Mouse (Mus musculus) CH12.LX (cell line): ENCODE measurements at regions not wholly inside any gene's neighbourhood (a gene's known extent, or its start where the extent isn't known, plus 50 kb on each side); places are given as distances from the start of the nearest gene placed in this dataset.

Experiments
- DNase-seq: peaks from one replicate; pipeline ENCODE4 v3.0.0-alpha.2; 2013; ENCODE audit errors: extremely low read depth
- H3K27ac ChIP-seq: 2 replicates; pipeline ENCODE4 v1.5.1; 2012; ENCODE audit warnings: low read depth, mild to moderate bottlenecking, control low read depth, moderate library complexity; ENCODE audit not compliant: insufficient read depth
- H3K27me3 ChIP-seq: replicated peaks from 2 replicates; pipeline ENCODE3; 2012; ENCODE audit warnings: inconsistent platforms
- H3K36me3 ChIP-seq, 2 experiments: replicated peaks in 1 of 2; 2 replicates each; pipeline versions ENCODE3 to v1.6.1; 2012; ENCODE audit warnings: inconsistent platforms in 1 of 2, low read length in 1 of 2, mild to moderate bottlenecking in 1 of 2, mixed read lengths in 1 of 2, moderate library complexity in 1 of 2; ENCODE audit not compliant: control insufficient read depth in 1 of 2, insufficient read depth in 1 of 2
- H3K4me1 ChIP-seq, 2 experiments: 2 replicates each; pipeline ENCODE4 v1.6.1; 2012; ENCODE audit warnings: inconsistent platforms in 1 of 2, moderate library complexity in 1 of 2; ENCODE audit not compliant: insufficient read depth in 2 of 2, control insufficient read depth in 1 of 2
- H3K4me2 ChIP-seq: 2 replicates; pipeline ENCODE4 v1.6.1; 2012; ENCODE audit warnings: low read depth, mild to moderate bottlenecking, control low read depth; ENCODE audit not compliant: poor library complexity, insufficient read depth, severe bottlenecking
- H3K4me3 ChIP-seq, 3 experiments: fragments of 150-350 bp in 1 of 3; sonication (generic) in 1 of 3; replicated peaks in 1 of 3; 2 replicates each; pipeline versions ENCODE3 to v1.5.1; 2011 to 2012; ENCODE audit warnings: low read depth in 2 of 3, low read length in 2 of 3, mild to moderate bottlenecking in 2 of 3, moderate library complexity in 2 of 3, control low read depth in 1 of 3, improper control_type of control experiment in 1 of 3, inconsistent platforms in 1 of 3, mixed read lengths in 1 of 3; ENCODE audit not compliant: poor library complexity in 1 of 3
- H3K79me2 ChIP-seq: replicated peaks from 2 replicates; pipeline ENCODE4 v1.6.1; 2012; ENCODE audit warnings: mild to moderate bottlenecking, moderate library complexity; ENCODE audit not compliant: control insufficient read depth, poor library complexity, insufficient read depth, severe bottlenecking; ENCODE audit errors: extremely low read depth
- H3K9ac ChIP-seq: 2 replicates; pipeline ENCODE4 v1.6.1; 2012; ENCODE audit warnings: low read depth, mild to moderate bottlenecking, control low read depth, moderate library complexity; ENCODE audit not compliant: insufficient read depth
- H3K9me3 ChIP-seq: replicated peaks from 2 replicates; pipeline ENCODE3; 2012; ENCODE audit warnings: low read length, inconsistent platforms, mixed read lengths
- CHD1 ChIP-seq: IDR thresholded peaks from 2 replicates; pipeline ENCODE4 v1.6.1; 2012; ENCODE audit warnings: low read depth, low read length, improper control_type of control experiment, inconsistent platforms
- CHD2 ChIP-seq: IDR thresholded peaks from 2 replicates; pipeline ENCODE4 v1.6.1; 2011; ENCODE audit warnings: low read length, improper control_type of control experiment
- CTCF ChIP-seq, 2 experiments: IDR thresholded peaks in 1 of 2; conservative IDR thresholded peaks in 1 of 2; 2 replicates each; pipeline ENCODE4 v1.5.1; 2011 to 2012; ENCODE audit warnings: low read depth in 2 of 2, low read length in 2 of 2, improper control_type of control experiment in 1 of 2, inconsistent platforms in 1 of 2, mild to moderate bottlenecking in 1 of 2, moderate library complexity in 1 of 2
- E2F4 ChIP-seq: IDR thresholded peaks from 2 replicates; pipeline ENCODE4 v1.6.1; 2011; ENCODE audit warnings: low read depth, low read length, improper control_type of control experiment; ENCODE audit not compliant: insufficient replicate concordance
- ELF1 ChIP-seq: IDR thresholded peaks from 2 replicates; pipeline ENCODE4 v1.6.1; 2014; ENCODE audit warnings: low read depth, mild to moderate bottlenecking, inconsistent platforms, low read length, improper control_type of control experiment
- ETS1 ChIP-seq: conservative IDR thresholded peaks from 2 replicates; pipeline ENCODE4 v1.6.1; 2012; ENCODE audit warnings: low read depth, mild to moderate bottlenecking, inconsistent platforms, low read length, improper control_type of control experiment, moderate library complexity
- IRF4 ChIP-seq: IDR thresholded peaks from 2 replicates; pipeline ENCODE4 v1.6.1; 2014; ENCODE audit warnings: low read depth, mild to moderate bottlenecking, inconsistent platforms, low read length, improper control_type of control experiment
- JUN ChIP-seq: IDR thresholded peaks from 2 replicates; pipeline ENCODE4 v1.6.1; 2011; ENCODE audit warnings: low read depth, mild to moderate bottlenecking, low read length, improper control_type of control experiment, moderate library complexity; ENCODE audit not compliant: insufficient read depth
- JUND ChIP-seq: conservative IDR thresholded peaks from 2 replicates; pipeline ENCODE4 v1.6.1; 2011; ENCODE audit warnings: low read depth, low read length, improper control_type of control experiment
- KAT2A ChIP-seq: IDR thresholded peaks from 2 replicates; pipeline ENCODE4 v1.6.1; 2012; ENCODE audit warnings: low read length, improper control_type of control experiment, inconsistent platforms; ENCODE audit not compliant: insufficient replicate concordance
- MAX ChIP-seq: IDR thresholded peaks from 2 replicates; pipeline ENCODE4 v1.6.1; 2011; ENCODE audit warnings: low read length, improper control_type of control experiment
- MXI1 ChIP-seq: IDR thresholded peaks from 2 replicates; pipeline ENCODE4 v1.6.1; 2011; ENCODE audit warnings: mild to moderate bottlenecking, low read depth, low read length, improper control_type of control experiment
- MYC ChIP-seq: IDR thresholded peaks from 2 replicates; pipeline ENCODE4 v1.6.1; 2011; ENCODE audit warnings: low read depth, mild to moderate bottlenecking, improper control_type of control experiment, low read length
- NELFE ChIP-seq: IDR thresholded peaks from 2 replicates; pipeline ENCODE4 v1.6.1; 2011; ENCODE audit warnings: low read depth, low read length, improper control_type of control experiment
- NRF1 ChIP-seq: IDR thresholded peaks from 2 replicates; pipeline ENCODE4 v1.6.1; 2014; ENCODE audit warnings: low read depth, mild to moderate bottlenecking, inconsistent platforms, low read length, improper control_type of control experiment, moderate library complexity
- PAX5 ChIP-seq: IDR thresholded peaks from 2 replicates; pipeline ENCODE4 v1.6.1; 2012; ENCODE audit warnings: low read length, inconsistent platforms, mixed read lengths
- SIN3A ChIP-seq: IDR thresholded peaks from 2 replicates; pipeline ENCODE4 v1.6.1; 2012; ENCODE audit warnings: low read length, improper control_type of control experiment, inconsistent platforms
- SMC3 ChIP-seq: IDR thresholded peaks from 2 replicates; pipeline ENCODE4 v1.6.1; 2011; ENCODE audit warnings: low read depth, low read length, improper control_type of control experiment
- TCF12 ChIP-seq: IDR thresholded peaks from 2 replicates; pipeline ENCODE4 v1.6.1; 2014; ENCODE audit warnings: low read depth, mild to moderate bottlenecking, inconsistent platforms, low read length, improper control_type of control experiment
- USF1 ChIP-seq: IDR thresholded peaks from 2 replicates; pipeline ENCODE4 v1.6.1; 2014; ENCODE audit warnings: low read depth, mild to moderate bottlenecking, inconsistent platforms, low read length, improper control_type of control experiment
- ZKSCAN1 ChIP-seq: IDR thresholded peaks from 2 replicates; pipeline ENCODE4 v1.6.1; 2012; ENCODE audit warnings: low read depth, inconsistent platforms, low read length, improper control_type of control experiment, borderline replicate concordance
- ZMIZ1 ChIP-seq: IDR thresholded peaks from 2 replicates; pipeline ENCODE4 v1.6.1; 2012; ENCODE audit warnings: low read depth, mild to moderate bottlenecking, inconsistent platforms, low read length, improper control_type of control experiment
- ZNF384 ChIP-seq: IDR thresholded peaks from 2 replicates; pipeline ENCODE4 v1.6.1; 2012; ENCODE audit warnings: low read depth, low read length, improper control_type of control experiment, inconsistent platforms
- dilution Hi-C: fragments of 300-500 bp; cut with MboI; formaldehyde crosslinking; loops from 2 replicates; pipeline ENCODE4 v1.14.3; 2020; ENCODE audit warnings: low sequenced_read_pairs; ENCODE audit not compliant: extremely low pct_unique_long_range_greater_than_20kb, extremely low pct_ligation_motif_present
- in situ Hi-C: fragments of 300-500 bp; cut with MboI; formaldehyde crosslinking; loops from 3 replicates; pipeline ENCODE4 v1.14.3; 2019; ENCODE audit warnings: low sequenced_read_pairs, low pct_ligation_motif_present, low pct_unique_long_range_greater_than_20kb, mixed read lengths

DNA sequence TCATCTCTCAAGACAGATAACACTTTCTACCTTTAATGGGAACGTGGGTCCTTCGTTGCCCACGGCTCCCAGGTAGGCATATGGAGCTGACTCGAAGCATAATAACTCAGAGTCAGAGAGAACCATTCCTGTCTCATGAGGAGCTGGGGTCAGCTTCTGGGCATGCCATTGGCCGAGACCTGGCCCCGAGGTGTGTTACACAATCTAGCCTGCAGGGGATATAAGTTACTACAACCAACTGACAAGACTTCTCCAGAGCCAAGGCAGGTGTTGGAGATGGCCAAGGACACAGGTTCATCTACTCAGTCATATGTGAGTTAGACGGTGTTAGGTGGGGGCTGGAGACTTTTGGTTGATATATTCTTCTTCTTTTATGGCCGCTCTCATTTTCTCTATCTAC is 120.4 kb downstream of the Pja2 start:
- 0 out of 4 replicates have a peak, but pooled peaks of 1 of the 2 experiments have one; percentile 9 for TF ChIP-seq CTCF (conservative IDR thresholded peaks at IDR 0.05 in 1 of 2, IDR thresholded peaks at IDR 0.05 in 1 of 2; ENCODE audit: low read depth in 2 of 2, low read length in 2 of 2)
- no peak for TF ChIP-seq ZKSCAN1
- Histone ChIP-seq H3K4me3 (no peak overlapping the region), H3K79me2 (no peaks in the 10 kb centered on the region), H3K27me3 (no peaks in the 10 kb centered on the region), H3K4me1 (no peaks in the 10 kb centered on the region), H3K36me3 (no peaks in the 10 kb centered on the region), H3K27ac (no peak overlapping the region), H3K4me2 (no peak overlapping the region), H3K9ac (no peak overlapping the region), H3K9me3 (no peaks in the 10 kb centered on the region)
- dilution Hi-C loops (no loop called here), in situ Hi-C loops (no loop called here)
- DNase-seq, result no peak

DNA sequence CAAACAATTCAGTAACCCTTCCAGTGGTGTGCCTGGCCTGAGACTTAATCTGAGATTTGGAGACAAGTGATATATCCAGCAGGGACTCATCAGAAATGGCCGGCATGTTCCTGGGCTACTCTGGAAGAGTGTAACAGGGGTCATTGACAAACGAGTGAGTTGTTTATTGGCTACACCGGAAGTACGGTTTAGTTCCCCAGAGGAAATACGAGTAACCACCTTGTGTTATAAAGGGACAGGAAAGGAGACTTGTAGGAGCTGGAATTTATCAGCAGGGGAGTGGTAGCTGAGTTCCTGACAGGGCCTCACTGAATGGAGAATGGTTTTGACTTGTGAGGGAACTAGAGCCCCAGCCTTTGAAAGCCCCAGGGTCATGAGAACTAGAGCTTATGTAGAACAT is 121.3 kb downstream of the Pja2 start:
- DNase-seq, result no peak
- TF ChIP-seq ZNF384, result no peak
- TF ChIP-seq MXI1, result no peak
- no peak for TF ChIP-seq ELF1
- no peak for TF ChIP-seq SMC3
- no peak for TF ChIP-seq IRF4
- TF ChIP-seq KAT2A, result no peak
- TF ChIP-seq TCF12, result no peak
- no peak for TF ChIP-seq ZMIZ1
- no peak for TF ChIP-seq CHD1
- dilution Hi-C loops (no loop called here), in situ Hi-C loops (no loop called here)
- no peaks in the 10 kb centered on the region for H3K4me1 ChIP-seq
- H3K4me3 ChIP-seq, result no peak overlapping the region
- no peak overlapping the region for H3K4me2 ChIP-seq
- no peaks in the 10 kb centered on the region for H3K36me3 ChIP-seq
- no peaks in the 10 kb centered on the region for H3K79me2 ChIP-seq
- no peaks in the 10 kb centered on the region for H3K27me3 ChIP-seq
- H3K9me3 ChIP-seq, result no peaks in the 10 kb centered on the region
- H3K27ac ChIP-seq, result no peak overlapping the region
- no peak overlapping the region for H3K9ac ChIP-seq

DNA sequence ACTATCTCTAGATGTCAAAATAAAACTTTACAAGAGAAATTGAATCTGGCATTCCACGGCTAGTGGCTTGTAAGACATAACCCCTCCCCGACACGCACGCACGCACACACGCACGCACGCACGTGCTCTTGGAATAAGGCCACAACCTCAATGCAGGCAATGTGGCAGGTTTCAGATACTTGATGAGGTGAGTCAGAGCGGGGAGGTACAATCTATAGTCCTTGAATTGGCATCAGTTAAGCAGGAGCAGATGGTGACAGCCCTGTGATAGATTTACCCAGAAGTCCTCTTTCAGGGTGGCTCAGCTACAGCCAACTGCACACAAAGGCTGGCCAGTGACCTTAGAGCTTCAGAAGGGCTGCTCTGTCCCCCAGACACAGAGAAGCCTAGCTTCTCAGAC is 122.1 kb downstream of the Pja2 start:
- in situ Hi-C loops (no loop called here), dilution Hi-C loops (no loop called here)
- Histone ChIP-seq H3K4me2 (no peak overlapping the region), H3K27ac (no peak overlapping the region), H3K79me2 (no peaks in the 10 kb centered on the region), H3K4me1 (no peaks in the 10 kb centered on the region), H3K27me3 (no peaks in the 10 kb centered on the region), H3K9ac (no peak overlapping the region), H3K9me3 (no peaks in the 10 kb centered on the region), H3K4me3 (no peak overlapping the region), H3K36me3 (no peaks in the 10 kb centered on the region)
- DNase-seq, result no peak
- TF ChIP-seq SMC3 (no peak), IRF4 (no peak), JUN (no peak), ZNF384 (no peak), KAT2A (no peak), MYC (no peak), USF1 (no peak), MAX (no peak), E2F4 (no peak), NELFE (no peak), CHD2 (no peak), NRF1 (no peak), PAX5 (no peak), JUND (no peak), TCF12 (no peak), SIN3A (no peak), ETS1 (no peak), CHD1 (no peak)
